Mouse (Mus musculus) CD4-positive, CD25-positive, alpha-beta regulatory T cell, adult 9 weeks (primary cell): Measurements from ENCODE around the gene Ilk. TPM values are rescaled to one million over a fixed set of nuclear protein-coding genes. Genes with fewer than 3 reads are reported as not detected.

Experiments
- polyA plus RNA-seq: library from polyadenylated mRNA; unstranded; fragments of 100-300 nt; shearing (Covaris generic); gene quantifications from one replicate; pipeline ENCODE4 v1.2.1, GENCODE M21; 2017

Ilk gene
- polyA plus RNA-seq: 244 TPM

DNA sequence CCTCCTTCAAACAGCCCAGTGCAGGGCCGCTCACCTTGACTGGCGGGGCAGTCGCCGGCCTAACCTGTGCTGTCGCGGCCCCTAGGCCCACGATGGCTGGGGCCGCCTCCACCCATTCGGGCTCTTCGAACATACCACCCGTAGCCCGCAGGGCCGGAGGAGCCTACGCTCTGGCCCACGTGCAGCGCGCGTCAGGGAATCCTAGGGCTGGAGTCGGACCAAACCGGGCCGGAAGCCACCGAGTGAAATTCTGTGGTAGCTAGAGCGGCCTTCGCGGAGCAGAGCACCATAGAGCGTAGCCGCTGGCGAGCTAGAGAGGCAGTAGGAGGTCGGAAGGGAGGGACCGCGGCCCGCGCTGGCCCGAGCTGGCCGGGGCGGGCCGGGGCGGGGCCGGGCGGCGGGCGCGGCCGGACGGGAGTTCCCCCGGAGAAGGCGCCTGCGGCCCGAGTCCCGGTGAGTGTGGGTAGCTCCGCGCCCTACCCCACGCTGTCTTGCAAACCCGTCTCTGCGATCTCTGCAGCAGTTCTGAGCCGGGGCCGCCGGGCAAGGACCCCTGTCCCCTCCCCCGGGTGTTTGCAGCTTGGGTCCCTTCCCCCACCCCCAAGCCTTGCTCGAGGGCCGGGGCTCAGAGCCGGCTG, at the start of gene Ilk:
Ilk (plus strand) TSS at position 329 of the 638 bp plus-strand sequence.

DNA sequence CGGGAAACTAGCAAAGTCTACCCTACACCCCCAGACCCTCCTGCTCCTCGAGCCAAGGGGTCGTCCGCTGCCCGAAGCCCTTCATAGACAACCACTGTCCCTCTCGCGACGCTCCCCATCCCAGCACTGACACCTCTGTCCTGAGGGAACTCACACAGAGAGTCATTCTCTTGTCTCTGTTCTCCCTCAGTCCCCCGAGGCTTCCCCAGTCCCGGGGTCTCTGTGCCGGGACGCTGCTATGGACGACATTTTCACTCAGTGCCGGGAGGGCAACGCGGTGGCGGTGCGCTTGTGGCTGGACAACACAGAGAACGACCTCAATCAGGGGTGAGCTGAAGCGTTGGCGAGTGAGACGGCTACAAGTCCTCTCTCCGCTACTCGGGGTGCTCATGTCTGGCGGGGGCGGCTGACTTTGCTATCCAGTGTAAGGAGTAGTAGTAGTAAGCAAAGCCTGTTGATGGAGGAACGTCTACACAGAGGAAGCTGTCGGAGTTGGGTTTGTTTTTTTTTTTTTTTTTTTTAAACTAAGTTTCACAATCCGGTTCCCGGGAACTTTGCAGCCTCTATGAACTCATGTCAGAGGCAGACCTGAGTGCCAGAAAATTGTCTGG, 624 bp downstream of the Ilk start, which contains the start of gene Rrp8:
Rrp8 (minus strand) TSS at position 475 of the 611 bp plus-strand sequence.

DNA sequence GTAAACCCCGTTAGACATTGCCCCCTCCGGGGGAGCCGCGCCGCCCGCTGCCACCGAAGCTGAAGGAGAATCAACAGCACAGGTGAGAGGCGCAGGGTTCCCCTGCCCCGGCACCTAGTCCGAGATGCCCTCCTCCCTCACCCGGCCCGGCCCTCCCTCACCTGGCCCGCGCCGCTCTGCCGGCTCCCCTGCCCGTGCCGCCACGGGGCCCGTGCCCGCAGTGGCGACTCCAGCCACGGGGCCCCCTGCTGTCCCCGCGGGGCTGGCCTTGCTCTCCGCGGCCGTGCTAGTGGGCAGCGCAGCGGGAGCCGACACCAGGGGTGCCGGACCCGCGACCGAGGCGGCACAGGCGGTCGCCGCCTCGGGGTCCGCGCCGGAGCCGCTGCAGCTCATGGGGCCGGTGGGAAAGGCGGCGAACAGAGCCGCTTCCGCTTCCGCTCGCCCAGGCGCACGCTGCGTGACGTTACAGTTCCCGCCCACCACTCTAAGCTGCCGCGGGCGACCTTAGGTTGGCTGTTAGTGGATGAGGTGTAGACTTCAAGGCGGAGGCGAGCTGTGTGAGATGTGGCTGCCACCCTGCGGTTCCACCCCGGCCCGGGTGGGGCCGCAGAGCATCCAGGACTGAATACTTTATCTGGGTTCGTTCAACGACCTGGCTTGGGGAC, 7.7 kb downstream of the Ilk start, which contains the start of gene Taf10:
Taf10 (minus strand) TSS at position 436 of the 665 bp plus-strand sequence.

DNA sequence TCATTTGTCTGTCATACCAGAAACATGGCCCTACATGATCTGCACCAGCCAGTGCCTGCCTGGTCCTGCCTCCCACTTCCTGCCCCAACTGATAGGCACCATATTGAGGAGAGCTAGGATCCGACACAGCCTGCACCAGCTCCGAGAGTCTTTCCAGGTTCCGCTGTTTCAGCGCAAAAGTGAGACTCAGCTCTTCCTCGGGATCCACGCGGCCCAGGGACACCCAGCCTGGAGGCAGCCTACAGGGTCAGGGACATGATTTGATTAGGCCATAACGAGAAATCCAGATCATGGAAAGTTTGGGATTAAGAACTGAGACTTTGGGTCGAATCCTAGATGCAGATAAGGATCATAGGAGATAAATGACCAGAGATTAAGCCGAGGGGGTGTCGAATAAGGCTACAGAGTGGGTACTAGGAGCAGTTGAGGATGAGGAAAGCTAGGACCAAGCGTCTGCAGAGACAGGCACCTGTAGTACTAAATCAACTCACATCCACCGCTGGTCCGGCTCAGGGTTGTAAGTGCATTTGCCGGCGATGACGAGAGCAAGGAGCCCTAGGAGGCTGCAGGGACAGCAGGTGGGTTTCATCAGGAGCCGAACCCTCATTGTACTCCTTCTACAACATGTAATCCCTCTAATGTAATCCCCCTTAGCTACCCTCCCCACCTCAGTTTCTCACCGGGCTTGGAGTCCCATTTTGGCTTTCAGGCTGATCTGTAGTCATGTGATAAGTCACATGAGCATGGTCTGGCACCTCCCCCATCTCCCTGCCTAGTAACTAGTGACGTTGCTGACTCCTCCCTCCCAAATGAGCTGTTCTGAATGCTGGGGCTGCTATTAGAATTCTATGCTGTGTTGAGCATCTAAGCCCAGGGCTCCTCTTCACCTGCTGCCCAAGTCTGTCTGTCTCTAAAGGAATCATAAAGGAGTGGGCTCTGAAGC, 15.4 kb downstream of the Ilk start, which contains the start of gene Tpp1:
Tpp1 (minus strand) TSS at position 745 of the 943 bp plus-strand sequence.

DNA sequence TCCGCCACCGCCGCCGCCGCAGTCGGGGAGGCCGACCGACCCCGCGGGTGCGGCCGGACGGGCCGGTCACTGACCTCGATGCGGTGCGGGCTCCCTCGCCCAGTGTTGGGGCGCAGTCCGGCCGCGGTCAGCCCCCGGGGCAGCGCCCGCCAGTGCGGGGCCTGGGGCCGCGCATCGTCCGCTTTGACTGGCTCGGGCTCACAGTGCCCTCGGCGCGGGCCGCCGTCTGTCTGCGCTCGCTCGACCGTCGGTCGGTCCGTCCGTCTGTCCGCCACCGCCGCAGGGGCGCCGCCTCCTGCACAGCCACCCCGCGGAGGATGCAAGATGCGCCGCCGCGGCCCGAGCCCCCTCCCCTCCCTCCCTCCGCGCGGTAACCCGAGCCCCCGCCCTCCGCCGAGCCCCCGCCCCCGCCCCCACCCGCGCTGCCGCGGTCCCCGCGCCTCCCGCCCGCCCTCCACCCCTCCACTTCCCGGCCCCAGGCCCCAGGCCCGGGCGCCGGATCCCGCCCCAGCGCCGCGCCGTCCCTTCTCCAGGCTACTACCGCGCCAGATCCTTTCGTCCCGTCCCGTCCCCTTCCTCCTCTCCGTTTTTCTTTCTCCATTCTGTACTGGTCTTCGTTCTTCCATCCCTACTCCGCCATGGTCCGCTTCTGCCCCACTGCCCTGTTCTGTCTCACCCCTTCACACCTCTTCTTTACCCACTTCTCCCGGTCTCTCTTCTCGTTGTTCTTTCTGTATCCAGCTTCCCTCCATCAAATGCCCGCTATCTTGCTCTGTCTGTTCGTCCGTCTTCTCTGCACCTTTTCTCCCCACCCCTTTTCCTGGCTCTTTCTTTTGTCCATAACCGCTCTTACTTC, 51.1 kb downstream of the Ilk start, which contains the start of gene Dchs1:
Dchs1 (minus strand) TSS at position 370 of the 856 bp plus-strand sequence.

Other genes with a start within 250 kb of the Ilk start
- gene Smpd1, start 182.2 kb upstream of the Ilk start, polyA plus RNA-seq: 47.9 TPM
- 5.6 TPM for gene Apbb1, start 154.9 kb upstream of the Ilk start, polyA plus RNA-seq
- not detected for gene Hpx, start 136.5 kb upstream of the Ilk start, polyA plus RNA-seq
- gene Trim3, start 103.0 kb upstream of the Ilk start, polyA plus RNA-seq: 2.1 TPM
- 255 TPM for gene Timm10b, start 96.5 kb upstream of the Ilk start, polyA plus RNA-seq
- gene Arfip2, start 96.2 kb upstream of the Ilk start, polyA plus RNA-seq: 35.3 TPM
- gene Gm45799, start 96.0 kb upstream of the Ilk start, polyA plus RNA-seq: 14.3 TPM
- gene Dnhd1, start 85.8 kb upstream of the Ilk start, polyA plus RNA-seq: 3.3 TPM
- 48.8 TPM for gene Rrp8, start 793 bp downstream of the Ilk start, polyA plus RNA-seq
- gene Taf10, start 7.8 kb downstream of the Ilk start, polyA plus RNA-seq: 18.8 TPM
- 133 TPM for gene Tpp1, start 15.6 kb downstream of the Ilk start, polyA plus RNA-seq
- gene Dchs1, start 51.1 kb downstream of the Ilk start, polyA plus RNA-seq: not detected
- gene Mrpl17, start 74.5 kb downstream of the Ilk start, polyA plus RNA-seq: 159 TPM
- 252 TPM for gene Gm4070, start 217.4 kb downstream of the Ilk start, polyA plus RNA-seq